Mouse (Mus musculus): ENCODE measurements around the gene Macrod2.

DNA sequence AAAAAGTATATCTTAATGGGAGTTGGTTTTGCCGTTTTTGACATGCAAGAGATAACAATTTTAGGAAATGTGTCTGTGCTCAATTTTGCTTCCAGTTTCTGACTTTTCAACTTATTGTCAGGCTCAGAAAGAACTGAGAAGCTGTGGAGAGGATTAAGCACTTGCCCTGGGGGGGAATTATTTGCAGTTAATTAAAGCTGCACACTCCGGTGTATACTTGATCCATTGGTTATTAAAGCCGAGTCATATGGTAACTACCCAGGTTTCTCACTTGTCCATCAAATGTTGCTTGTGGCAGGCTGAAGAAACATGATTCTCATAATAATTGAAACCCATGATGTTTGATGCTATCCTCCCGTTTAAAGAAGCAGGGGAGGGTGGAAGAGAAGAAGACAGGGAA lies 1899.7 kb downstream of the Macrod2 start:
- TF ChIP-seq CTCF (IDR thresholded peaks at IDR 0.05; ENCODE audit: control insufficient read depth, insufficient read depth, insufficient replicate concordance, low read depth, low read length), result no peak
- TF ChIP-seq POLR2A (IDR thresholded peaks at IDR 0.05; ENCODE audit: control insufficient read depth, low read depth, low read length), result no peak

Measured in testis, adult 2 months (tissue).